In genomic region chr3:68542944-68543501, GRCm38 (mm10) we compare ENCODE assay signal across 7 mouse cellular contexts.
DNase-seq lines count a peak whose midpoint lies in the region; ATAC-seq and TF ChIP-seq lines count a peak whose summit lies in the region.

No protein-coding gene starts in this region.

- H3K4me3 ChIP-seq in cortical plate, adult 2 months (ENCODE audit: insufficient read depth, low read length): peak overlapping the region; percentile 34
- H3K4me3 ChIP-seq in gastrocnemius, adult 2 months: peak overlapping the region; percentile 70
- peak overlapping the region; percentile 25 for H3K4me3 ChIP-seq in hindbrain, postnatal 0 days (ENCODE audit: low read length)

- H3K9ac ChIP-seq in hindbrain, postnatal 0 days (replicated peaks; ENCODE audit: low read length): no peak overlapping the region

- no peaks in the 10 kb centered on the region for H3K9me3 ChIP-seq in hindbrain, postnatal 0 days (ENCODE audit: low read length)

- peak; percentile 69 for DNase-seq in adrenal gland, adult 2 months
- DNase-seq in gastrocnemius, adult 2 months: peak; percentile 70
- DNase-seq in hindbrain, postnatal 0 days (ENCODE audit: low spot score): peak; percentile 87
- peak; percentile 63 for DNase-seq in left cerebral cortex, adult 11 months (ENCODE audit: low spot score)
- peak; percentile 65 for DNase-seq in lung, postnatal 14 days
- peak; percentile 62 to 73 for DNase-seq in right cerebral cortex, adult 2 months (ENCODE audit: low spot score in 2 of 2)

- H3K4me1 ChIP-seq in cortical plate, adult 2 months (ENCODE audit: control insufficient read depth, insufficient read depth, low read length): peaks cover 11% of the 10 kb centered on the region; the same call in 1 of the 2 replicates
- no peaks in the 10 kb centered on the region for H3K4me1 ChIP-seq in hindbrain, postnatal 0 days (ENCODE audit: insufficient read depth, low read length)

- intact Hi-C loops in gastrocnemius, adult 2 months (cut with DNase I): loop anchor here (2.0 to 5.0 kb wide), 2 partner anchors 46 to 486 kb away; no protein-coding TSS in a partner anchor

- H3K27me3 ChIP-seq in hindbrain, postnatal 0 days (ENCODE audit: insufficient read depth, low read length): no peaks in the 10 kb centered on the region

- ATAC-seq in hindbrain, postnatal 0 days: peak; percentile 85

- no peak for TF ChIP-seq POLR2A in cortical plate, adult 2 months (IDR thresholded peaks at IDR 0.05; ENCODE audit: extremely low read depth, insufficient read depth, low read length)

- H3K27ac ChIP-seq in cortical plate, adult 2 months (ENCODE audit: insufficient read depth, low read length): peak overlapping the region; percentile 9; the same call in 1 of the 2 replicates
- H3K27ac ChIP-seq in gastrocnemius, adult 2 months: peak overlapping the region; percentile 63
- no peak overlapping the region for H3K27ac ChIP-seq in hindbrain, postnatal 0 days

- H3K4me2 ChIP-seq in hindbrain, postnatal 0 days (ENCODE audit: low read depth, low read length): peak overlapping the region; percentile 52

- TF ChIP-seq CTCF in cortical plate, adult 2 months (IDR thresholded peaks at IDR 0.05; ENCODE audit: extremely low read depth, insufficient read depth, low read length): peak; percentile 62
- peak; percentile 84 for TF ChIP-seq CTCF in gastrocnemius, adult 2 months (IDR thresholded peaks at IDR 0.05)
- TF ChIP-seq CTCF in hindbrain, postnatal 0 days (IDR thresholded peaks at IDR 0.05; ENCODE audit: low read depth): peak; percentile 76

- no peaks in the 10 kb centered on the region for H3K36me3 ChIP-seq in hindbrain, postnatal 0 days (ENCODE audit: insufficient read depth, low read length)

- 4% methylated on average over 7 of the region's 7 CpGs for WGBS in hindbrain, postnatal 0 days
